Mouse (Mus musculus) CH12.LX (cell line): ENCODE data around the gene Lrrc39. TPM values are rescaled to one million over a fixed set of nuclear protein-coding genes. Genes with fewer than 3 reads are reported as not detected.

Experiments
- DNase-seq: peaks from one replicate; pipeline ENCODE4 v3.0.0-alpha.2; 2013; ENCODE audit errors: extremely low read depth
- H3K27ac ChIP-seq: 2 replicates; pipeline ENCODE4 v1.5.1; 2012; ENCODE audit warnings: low read depth, mild to moderate bottlenecking, control low read depth, moderate library complexity; ENCODE audit not compliant: insufficient read depth
- H3K27me3 ChIP-seq: replicated peaks from 2 replicates; pipeline ENCODE3; 2012; ENCODE audit warnings: inconsistent platforms
- H3K36me3 ChIP-seq, 2 experiments: replicated peaks in 1 of 2; 2 replicates each; pipeline versions ENCODE3 to v1.6.1; 2012; ENCODE audit warnings: inconsistent platforms in 1 of 2, low read length in 1 of 2, mild to moderate bottlenecking in 1 of 2, mixed read lengths in 1 of 2, moderate library complexity in 1 of 2; ENCODE audit not compliant: control insufficient read depth in 1 of 2, insufficient read depth in 1 of 2
- H3K4me1 ChIP-seq, 2 experiments: 2 replicates each; pipeline ENCODE4 v1.6.1; 2012; ENCODE audit warnings: inconsistent platforms in 1 of 2, moderate library complexity in 1 of 2; ENCODE audit not compliant: insufficient read depth in 2 of 2, control insufficient read depth in 1 of 2
- H3K4me2 ChIP-seq: 2 replicates; pipeline ENCODE4 v1.6.1; 2012; ENCODE audit warnings: low read depth, mild to moderate bottlenecking, control low read depth; ENCODE audit not compliant: poor library complexity, insufficient read depth, severe bottlenecking
- H3K4me3 ChIP-seq, 3 experiments: fragments of 150-350 bp in 1 of 3; sonication (generic) in 1 of 3; replicated peaks in 1 of 3; 2 replicates each; pipeline versions ENCODE3 to v1.5.1; 2011 to 2012; ENCODE audit warnings: low read depth in 2 of 3, low read length in 2 of 3, mild to moderate bottlenecking in 2 of 3, moderate library complexity in 2 of 3, control low read depth in 1 of 3, improper control_type of control experiment in 1 of 3, inconsistent platforms in 1 of 3, mixed read lengths in 1 of 3; ENCODE audit not compliant: poor library complexity in 1 of 3
- H3K79me2 ChIP-seq: replicated peaks from 2 replicates; pipeline ENCODE4 v1.6.1; 2012; ENCODE audit warnings: mild to moderate bottlenecking, moderate library complexity; ENCODE audit not compliant: control insufficient read depth, poor library complexity, insufficient read depth, severe bottlenecking; ENCODE audit errors: extremely low read depth
- H3K9ac ChIP-seq: 2 replicates; pipeline ENCODE4 v1.6.1; 2012; ENCODE audit warnings: low read depth, mild to moderate bottlenecking, control low read depth, moderate library complexity; ENCODE audit not compliant: insufficient read depth
- H3K9me3 ChIP-seq: replicated peaks from 2 replicates; pipeline ENCODE3; 2012; ENCODE audit warnings: low read length, inconsistent platforms, mixed read lengths
- CHD2 ChIP-seq: IDR thresholded peaks from 2 replicates; pipeline ENCODE4 v1.6.1; 2011; ENCODE audit warnings: low read length, improper control_type of control experiment
- CTCF ChIP-seq, 2 experiments: IDR thresholded peaks in 1 of 2; conservative IDR thresholded peaks in 1 of 2; 2 replicates each; pipeline ENCODE4 v1.5.1; 2011 to 2012; ENCODE audit warnings: low read depth in 2 of 2, low read length in 2 of 2, improper control_type of control experiment in 1 of 2, inconsistent platforms in 1 of 2, mild to moderate bottlenecking in 1 of 2, moderate library complexity in 1 of 2
- E2F4 ChIP-seq: IDR thresholded peaks from 2 replicates; pipeline ENCODE4 v1.6.1; 2011; ENCODE audit warnings: low read depth, low read length, improper control_type of control experiment; ENCODE audit not compliant: insufficient replicate concordance
- GABPA ChIP-seq: IDR thresholded peaks from 2 replicates; pipeline ENCODE4 v1.6.1; 2012; ENCODE audit warnings: low read depth, low read length, improper control_type of control experiment, inconsistent platforms; ENCODE audit not compliant: insufficient replicate concordance
- KAT2A ChIP-seq: IDR thresholded peaks from 2 replicates; pipeline ENCODE4 v1.6.1; 2012; ENCODE audit warnings: low read length, improper control_type of control experiment, inconsistent platforms; ENCODE audit not compliant: insufficient replicate concordance
- MAX ChIP-seq: IDR thresholded peaks from 2 replicates; pipeline ENCODE4 v1.6.1; 2011; ENCODE audit warnings: low read length, improper control_type of control experiment
- MXI1 ChIP-seq: IDR thresholded peaks from 2 replicates; pipeline ENCODE4 v1.6.1; 2011; ENCODE audit warnings: mild to moderate bottlenecking, low read depth, low read length, improper control_type of control experiment
- NELFE ChIP-seq: IDR thresholded peaks from 2 replicates; pipeline ENCODE4 v1.6.1; 2011; ENCODE audit warnings: low read depth, low read length, improper control_type of control experiment
- TCF12 ChIP-seq: IDR thresholded peaks from 2 replicates; pipeline ENCODE4 v1.6.1; 2014; ENCODE audit warnings: low read depth, mild to moderate bottlenecking, inconsistent platforms, low read length, improper control_type of control experiment
- USF2 ChIP-seq: conservative IDR thresholded peaks from 2 replicates; pipeline ENCODE4 v1.6.1; 2011; ENCODE audit warnings: low read depth, low read length, improper control_type of control experiment
- ZKSCAN1 ChIP-seq: IDR thresholded peaks from 2 replicates; pipeline ENCODE4 v1.6.1; 2012; ENCODE audit warnings: low read depth, inconsistent platforms, low read length, improper control_type of control experiment, borderline replicate concordance
- ZNF384 ChIP-seq: IDR thresholded peaks from 2 replicates; pipeline ENCODE4 v1.6.1; 2012; ENCODE audit warnings: low read depth, low read length, improper control_type of control experiment, inconsistent platforms
- dilution Hi-C: fragments of 300-500 bp; cut with MboI; formaldehyde crosslinking; loops from 2 replicates; pipeline ENCODE4 v1.14.3; 2020; ENCODE audit warnings: low sequenced_read_pairs; ENCODE audit not compliant: extremely low pct_unique_long_range_greater_than_20kb, extremely low pct_ligation_motif_present
- in situ Hi-C: fragments of 300-500 bp; cut with MboI; formaldehyde crosslinking; loops from 3 replicates; pipeline ENCODE4 v1.14.3; 2019; ENCODE audit warnings: low sequenced_read_pairs, low pct_ligation_motif_present, low pct_unique_long_range_greater_than_20kb, mixed read lengths
- polyA plus RNA-seq: library from polyadenylated mRNA; unstranded; fragments of >175 nt; gene quantifications from 2 replicates; pipeline ENCODE4 v1.2.1, GENCODE M21; 2012; ENCODE audit warnings: low read depth; ENCODE audit not compliant: insufficient read length
- total RNA-seq, 2 experiments: library from RNA; depleted of rRNA; stranded (reverse); fragments of 300-350 nt in 1 of 2; fragments of >200 nt in 1 of 2; gene quantifications; 2 replicates each; pipeline ENCODE4 v1.2.3; 2012 to 2014

The Lrrc39 gene
- total and polyA plus RNA-seq, 3 experiments, result 0.42 to 0.69 TPM; not detected in 1

GRCm38 (mm10) chr3:116615318-116616068 lies 52.7 kb downstream of the Lrrc39 start:
- TF ChIP-seq CHD2 (no peak), MAX (no peak), GABPA (no peak), CTCF (conservative IDR thresholded peaks at IDR 0.05 in 1 of 2, IDR thresholded peaks at IDR 0.05 in 1 of 2; ENCODE audit: low read depth in 2 of 2, low read length in 2 of 2) (no peak), E2F4 (no peak), ZKSCAN1 (no peak), USF2 (no peak), KAT2A (no peak), NELFE (no peak), MXI1 (no peak)
- H3K4me3 ChIP-seq, result no peak overlapping the region
- H3K9ac ChIP-seq, result no peak overlapping the region
- peaks cover 0 to 2% of the 10 kb centered on the region in 2 experiments; a peak in 1 of 4 replicates for H3K4me1 ChIP-seq
- dilution Hi-C loops, result no loop called here
- H3K79me2 ChIP-seq, result no peaks in the 10 kb centered on the region
- in situ Hi-C loops, result no loop called here
- no peak for DNase-seq
- no peak overlapping the region for H3K27ac ChIP-seq
- H3K4me2 ChIP-seq, result no peak overlapping the region
- no peaks in the 10 kb centered on the region for H3K27me3 ChIP-seq
- H3K36me3 ChIP-seq, result peaks cover 34 to 70% of the 10 kb centered on the region in 2 experiments
- H3K9me3 ChIP-seq, result no peaks in the 10 kb centered on the region

GRCm38 (mm10) chr3:116618855-116619254 lies 56.1 kb downstream of the Lrrc39 start:
- Histone ChIP-seq H3K4me3 (no peak overlapping the region), H3K9ac (no peak overlapping the region), H3K4me2 (no peak overlapping the region), H3K4me1 (peaks cover 2 to 5% of the 10 kb centered on the region in 2 experiments; a peak in 1 of 4 replicates), H3K27ac (no peak overlapping the region), H3K36me3 (peaks cover 28 to 75% of the 10 kb centered on the region in 2 experiments), H3K79me2 (no peaks in the 10 kb centered on the region), H3K9me3 (no peaks in the 10 kb centered on the region), H3K27me3 (no peaks in the 10 kb centered on the region)
- DNase-seq, result no peak
- TF ChIP-seq TCF12, result no peak
- no peak for TF ChIP-seq ZNF384
- no peak for TF ChIP-seq GABPA
- in situ Hi-C loops, result no loop called here
- dilution Hi-C loops, result no loop called here
